Mouse (Mus musculus) B cell, adult 62 days (primary cell): Measurements from ENCODE around the gene Cpe. TPM values are rescaled to one million over a fixed set of nuclear protein-coding genes. Genes with fewer than 3 reads are reported as not detected.

ENCODE experiments used
- total RNA-seq: library from RNA; stranded (reverse); gene quantifications from 4 replicates; pipeline ENCODE4 v1.2.4, GENCODE M21; 2023

The Cpe gene
- total RNA-seq, result not detected in 4 replicates

DNA sequence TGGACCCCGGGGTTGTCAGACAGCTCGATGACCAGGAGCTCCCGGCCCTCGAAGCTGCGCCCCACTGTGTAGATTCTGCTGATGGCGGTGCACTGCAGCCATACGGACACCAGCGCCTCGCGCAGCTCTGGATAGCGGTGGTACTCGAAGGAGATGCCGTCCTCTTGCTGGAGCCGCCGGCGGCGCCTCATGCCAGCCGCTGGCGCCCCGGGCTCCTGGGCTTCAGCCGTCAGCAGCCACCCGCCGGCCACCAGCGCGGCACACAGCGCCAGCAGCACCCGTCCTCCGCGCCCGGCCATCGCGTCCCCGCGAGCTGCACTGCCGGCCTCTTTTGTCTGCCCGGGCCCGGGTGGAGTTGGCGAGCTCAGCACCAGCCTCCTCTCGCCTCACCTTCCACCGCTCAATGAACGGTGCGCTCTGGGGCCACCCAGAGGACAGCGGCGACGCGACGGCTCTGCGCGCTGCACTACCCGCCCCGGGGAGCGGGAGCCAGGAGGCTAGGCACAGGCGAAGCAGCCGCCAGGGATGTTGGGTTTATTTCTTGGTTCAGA, at the start of gene Cpe:
Cpe (minus strand) TSS at position 404 of the 551 bp plus-strand sequence.

DNA sequence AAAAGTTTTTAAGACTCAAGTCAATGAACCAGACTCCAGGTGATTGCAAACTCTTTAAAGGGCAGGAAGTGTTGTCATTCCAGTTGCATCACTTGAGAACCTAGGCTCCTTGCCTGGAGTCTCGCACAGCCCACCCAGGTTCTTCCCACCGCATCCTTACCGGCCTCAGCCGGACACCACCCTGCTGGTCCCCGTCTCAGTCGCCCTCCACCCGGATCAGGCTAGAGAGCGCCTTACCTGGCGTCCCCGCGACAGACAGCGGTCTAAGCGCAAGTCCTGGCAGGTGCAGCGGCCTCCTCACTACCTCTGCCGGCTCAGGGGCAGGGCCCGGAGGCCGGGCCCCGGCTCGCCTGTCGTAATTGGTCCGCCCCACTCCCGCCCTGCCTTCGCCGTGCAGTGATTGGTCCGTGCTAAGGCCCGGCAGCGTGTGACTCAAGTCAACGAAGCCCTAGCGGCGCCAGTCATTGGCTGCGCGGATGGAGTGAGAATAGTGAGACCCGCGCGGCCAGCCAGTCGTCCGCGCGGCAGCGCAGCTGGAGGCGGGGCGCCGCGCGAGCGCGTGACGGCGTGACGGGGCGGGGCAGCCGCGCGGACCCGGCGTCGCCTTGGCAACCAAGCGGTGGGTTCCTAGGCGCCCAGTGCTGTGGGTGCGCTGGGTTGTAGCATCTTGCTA, 40.6 kb upstream of the Cpe start, which contains the start of gene Msmo1:
Msmo1 (minus strand) TSS at position 522 of the 673 bp plus-strand sequence.

Other genes with a start within 250 kb of the Cpe start
- 22.3 to 42.9 TPM (median 27.6 TPM) in 4 replicates for gene Msmo1, start 40.7 kb upstream of the Cpe start, total RNA-seq
- 19.5 to 29.2 TPM (median 23.3 TPM) in 4 replicates for gene Klhl2, start 157.0 kb upstream of the Cpe start, total RNA-seq